Comparison of ENCODE assay signal across 17 mouse cellular contexts in genomic region chr2:49040481-49040880, GRCm38 (mm10).
"Had no signal": no experiment of that assay in that cellular context is flagged by ENCODE, and none has a peak within 500 bp of the region (broad histone marks: within the 10 kb centered on the region; RNA-seq: fewer than 3 reads in every experiment).

No protein-coding gene starts in this region.

- H3K27me3 ChIP-seq: kidney, embryonic 15.5 days; liver, embryonic 15.5 days; megakaryocyte, embryonic 14.5 days; midbrain, embryonic 12.5 days; neural tube, embryonic 15.5 days had no signal

- H3K4me1 ChIP-seq: kidney, embryonic 15.5 days; limb, embryonic 10.5 days; liver, embryonic 15.5 days; megakaryocyte, embryonic 14.5 days; midbrain, embryonic 12.5 days; neural tube, embryonic 15.5 days had no signal

- H3K9me3 ChIP-seq: limb, embryonic 10.5 days; liver, embryonic 15.5 days had no signal

- ATAC-seq: intestine, embryonic 16.5 days; midbrain, embryonic 16.5 days had no signal

- DNase-seq: kidney, adult 2 months; kidney, postnatal 25 days; right cerebral cortex, adult 18-20 months; right cerebral cortex, postnatal 25 days; thymus, postnatal 14 days had no signal

- H3K36me3 ChIP-seq: kidney, embryonic 15.5 days; midbrain, embryonic 12.5 days had no signal

- H3K9ac ChIP-seq: kidney, embryonic 15.5 days; liver, embryonic 15.5 days; midbrain, embryonic 12.5 days; neural tube, embryonic 15.5 days had no signal

- H3K27ac ChIP-seq: kidney, embryonic 15.5 days; left cerebral cortex, adult 2 months; limb, embryonic 10.5 days; liver, embryonic 15.5 days; macrophage; midbrain, embryonic 12.5 days; neural tube, embryonic 15.5 days; stomach, postnatal 0 days had no signal

- H3K4me3 ChIP-seq: kidney, embryonic 15.5 days; left cerebral cortex, adult 2 months; limb, embryonic 10.5 days; liver, embryonic 15.5 days; megakaryocyte, embryonic 14.5 days; midbrain, embryonic 12.5 days; neural tube, embryonic 15.5 days had no signal

- H3K4me2 ChIP-seq: kidney, embryonic 15.5 days; liver, embryonic 11.5 days; liver, embryonic 15.5 days; midbrain, embryonic 12.5 days; neural tube, embryonic 15.5 days had no signal
